Mouse (Mus musculus): ENCODE measurements around the gene Zbp1. TPM values are rescaled to one million over a fixed set of nuclear protein-coding genes. Genes with fewer than 3 reads are reported as not detected.

The Zbp1 gene
- polyA plus RNA-seq, 2 experiments: 0.33 to 0.69 TPM

DNA sequence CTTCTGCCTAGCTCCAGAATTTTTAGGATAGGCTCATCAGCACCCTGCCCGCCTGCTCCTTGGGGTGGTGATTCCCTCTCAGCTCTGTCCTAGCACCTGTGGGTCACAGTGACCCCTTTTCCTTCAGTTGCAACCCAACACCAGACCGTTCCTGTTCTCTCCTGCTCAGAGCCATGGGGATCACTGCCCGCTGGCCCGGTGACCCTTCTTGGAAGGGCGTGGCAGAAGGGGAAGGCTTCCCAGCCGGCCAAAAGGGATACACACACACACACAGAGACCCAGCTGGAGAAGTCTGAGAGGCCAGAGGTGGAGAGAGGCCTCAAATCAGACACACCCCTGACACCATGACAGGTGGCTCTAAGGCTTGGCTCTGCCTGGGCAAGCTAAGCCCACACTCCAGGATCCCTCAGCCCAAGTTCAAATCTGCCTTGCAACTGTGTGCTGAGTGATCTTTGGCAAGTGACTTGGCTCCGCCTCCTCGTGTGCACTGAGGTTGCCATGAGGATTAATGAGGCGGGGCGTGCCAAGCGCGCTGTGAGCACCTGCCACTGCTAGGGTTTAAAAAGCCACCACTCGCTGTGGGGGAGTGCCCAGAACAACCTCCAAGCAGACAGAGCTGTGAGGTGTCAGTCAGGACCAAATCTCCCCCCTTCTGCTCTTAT lies 45.9 kb upstream of the Zbp1 start:
- Histone ChIP-seq H3K9ac (ENCODE audit: low read depth, low read length, severe bottlenecking) (no peak overlapping the region), H3K4me2 (replicated peaks; ENCODE audit: low read depth, low read length, severe bottlenecking) (no peak overlapping the region), H3K9me3 (ENCODE audit: control insufficient read depth, low read length) (no peaks in the 10 kb centered on the region), H3K36me3 (ENCODE audit: control insufficient read depth, insufficient read depth, low read length) (no peaks in the 10 kb centered on the region), H3K27me3 (ENCODE audit: control insufficient read depth, insufficient read depth, low read length) (no peaks in the 10 kb centered on the region), H3K4me3 (replicated peaks; ENCODE audit: low read length) (no peak overlapping the region), H3K4me1 (ENCODE audit: control insufficient read depth, insufficient read depth, low read length) (peaks cover 61% of the 10 kb centered on the region), H3K27ac (replicated peaks; ENCODE audit: low read depth, low read length) (no peak overlapping the region)
- no peak for TF ChIP-seq POLR2A (IDR thresholded peaks at IDR 0.05; ENCODE audit: borderline replicate concordance, extremely low read depth, insufficient read depth, insufficient read length)
- peak; percentile 68 for DNase-seq (ENCODE audit: low spot score)
- 25% methylated on average over 11 of the region's 13 CpGs for WGBS
- 0 out of 2 replicates have a peak, but pooled peaks have one; percentile 2 for ATAC-seq (ENCODE audit: low FRiP score, low read depth)

DNA sequence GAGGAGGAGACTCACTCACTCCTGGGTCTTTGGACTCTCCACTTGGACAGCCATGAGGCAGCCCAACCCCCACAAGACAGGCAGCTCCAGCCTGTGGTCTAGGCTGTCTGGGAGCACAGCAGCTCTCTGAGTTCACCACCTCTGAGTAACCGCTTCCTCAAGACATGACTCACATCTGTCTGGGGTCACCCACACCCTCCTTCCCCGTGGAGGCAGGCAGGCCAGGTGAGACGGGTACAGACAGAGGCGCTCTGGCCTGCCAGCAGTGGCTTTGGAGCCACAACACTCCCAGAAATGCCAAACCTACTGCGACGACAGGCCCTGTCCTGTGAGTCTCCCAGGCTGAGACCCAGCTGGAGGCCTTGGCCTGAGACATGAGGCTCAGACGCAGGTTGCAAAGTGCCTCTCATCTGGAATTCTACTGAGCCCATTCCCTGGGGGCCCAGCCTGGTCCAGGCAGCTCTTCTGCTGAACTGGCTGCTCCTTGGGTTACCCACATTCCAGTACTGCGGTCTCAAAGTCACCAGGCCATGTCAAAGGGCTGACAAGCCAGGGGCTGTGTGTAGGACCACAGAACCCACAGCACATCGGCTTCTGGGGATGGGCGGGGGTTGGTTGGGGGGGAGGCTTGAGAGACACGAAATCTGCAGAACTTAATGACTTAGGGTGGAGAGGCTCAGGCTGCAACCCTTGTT lies 45.1 kb upstream of the Zbp1 start:
- Histone ChIP-seq H3K36me3 (ENCODE audit: control insufficient read depth, insufficient read depth, low read length) (no peaks in the 10 kb centered on the region), H3K4me3 (replicated peaks; ENCODE audit: low read length) (no peak overlapping the region), H3K27me3 (ENCODE audit: control insufficient read depth, insufficient read depth, low read length) (no peaks in the 10 kb centered on the region), H3K9ac (ENCODE audit: low read depth, low read length, severe bottlenecking) (no peak overlapping the region), H3K27ac (replicated peaks; ENCODE audit: low read depth, low read length) (no peak overlapping the region), H3K4me1 (ENCODE audit: control insufficient read depth, insufficient read depth, low read length) (peaks cover 60% of the 10 kb centered on the region), H3K4me2 (replicated peaks; ENCODE audit: low read depth, low read length, severe bottlenecking) (no peak overlapping the region), H3K9me3 (ENCODE audit: control insufficient read depth, low read length) (no peaks in the 10 kb centered on the region)
- no peak for DNase-seq (ENCODE audit: low spot score)
- no peak for ATAC-seq (ENCODE audit: low FRiP score, low read depth)
- no peak for TF ChIP-seq POLR2A (IDR thresholded peaks at IDR 0.05; ENCODE audit: borderline replicate concordance, extremely low read depth, insufficient read depth, insufficient read length)
- 57% methylated on average over 11 of the region's 11 CpGs for WGBS

DNA sequence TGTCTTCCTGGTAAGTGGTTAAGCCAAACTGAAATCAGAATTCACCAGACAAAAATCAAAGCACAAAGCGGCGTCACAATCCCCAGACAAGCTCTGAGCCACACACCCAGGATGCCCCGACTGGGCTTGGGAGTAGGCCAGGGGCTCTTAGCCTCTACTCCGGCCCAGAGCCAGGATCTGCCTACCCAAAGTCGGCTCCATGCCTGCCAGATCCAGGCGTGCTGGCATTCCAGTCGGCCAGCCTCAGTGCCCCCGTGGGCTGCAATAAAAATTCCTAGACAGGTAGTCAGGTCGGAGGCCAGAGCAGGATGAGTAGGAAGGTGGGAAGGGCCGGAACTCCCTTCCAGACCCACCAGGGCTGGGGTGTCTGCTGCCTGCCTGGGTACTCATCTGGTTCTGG lies 42.8 kb upstream of the Zbp1 start:
- 34% methylated on average over 10 of the region's 10 CpGs for WGBS
- TF ChIP-seq POLR2A (IDR thresholded peaks at IDR 0.05; ENCODE audit: borderline replicate concordance, extremely low read depth, insufficient read depth, insufficient read length): no peak
- peaks cover 64% of the 10 kb centered on the region for H3K4me1 ChIP-seq (ENCODE audit: control insufficient read depth, insufficient read depth, low read length)
- H3K9ac ChIP-seq (ENCODE audit: low read depth, low read length, severe bottlenecking): 0 out of 2 replicates have a peak overlapping the region, but pooled peaks have one; percentile 17
- no peaks in the 10 kb centered on the region for H3K9me3 ChIP-seq (ENCODE audit: control insufficient read depth, low read length)
- ATAC-seq (ENCODE audit: low FRiP score, low read depth): no peak
- no peak overlapping the region for H3K4me2 ChIP-seq (replicated peaks; ENCODE audit: low read depth, low read length, severe bottlenecking)
- H3K27ac ChIP-seq (replicated peaks; ENCODE audit: low read depth, low read length): no peak overlapping the region
- H3K4me3 ChIP-seq (replicated peaks; ENCODE audit: low read length): no peak overlapping the region
- no peak for DNase-seq (ENCODE audit: low spot score)
- no peaks in the 10 kb centered on the region for H3K36me3 ChIP-seq (ENCODE audit: control insufficient read depth, insufficient read depth, low read length)
- no peaks in the 10 kb centered on the region for H3K27me3 ChIP-seq (ENCODE audit: control insufficient read depth, insufficient read depth, low read length)

DNA sequence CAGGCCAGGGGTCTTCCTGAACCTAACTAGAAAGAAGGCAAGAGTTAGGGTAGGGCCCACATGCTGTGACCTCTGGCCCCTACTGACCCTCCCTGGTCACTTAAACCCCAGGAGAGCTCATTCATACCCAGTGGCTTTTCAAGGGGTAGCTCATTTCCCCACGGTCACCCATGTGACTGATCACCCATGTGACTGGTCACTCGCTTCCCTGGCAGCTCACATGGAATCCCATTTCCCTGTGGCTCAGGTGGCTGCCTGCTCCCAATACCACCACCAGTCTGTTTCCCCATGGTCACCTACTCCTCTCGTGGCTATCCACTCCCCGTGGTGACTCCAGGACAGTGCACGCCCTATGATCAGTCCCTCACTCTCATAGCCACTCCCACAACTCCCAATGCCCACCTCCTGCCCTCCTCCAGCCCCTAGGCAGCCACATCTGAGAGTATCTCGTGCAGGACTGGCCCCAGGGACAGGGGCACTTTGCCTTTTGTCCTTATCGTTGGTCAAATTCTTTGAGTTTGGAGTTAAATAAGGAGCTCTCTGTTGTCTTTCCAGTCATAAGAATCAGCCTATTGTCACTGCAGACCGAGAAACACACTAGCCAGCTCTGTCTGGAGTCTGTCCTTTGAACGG lies 39.9 kb upstream of the Zbp1 start:
- H3K36me3 ChIP-seq (ENCODE audit: control insufficient read depth, insufficient read depth, low read length): no peaks in the 10 kb centered on the region
- no peak overlapping the region for H3K9ac ChIP-seq (ENCODE audit: low read depth, low read length, severe bottlenecking)
- peaks cover 65% of the 10 kb centered on the region for H3K4me1 ChIP-seq (ENCODE audit: control insufficient read depth, insufficient read depth, low read length)
- H3K9me3 ChIP-seq (ENCODE audit: control insufficient read depth, low read length): no peaks in the 10 kb centered on the region
- no peak for TF ChIP-seq POLR2A (IDR thresholded peaks at IDR 0.05; ENCODE audit: borderline replicate concordance, extremely low read depth, insufficient read depth, insufficient read length)
- no peaks in the 10 kb centered on the region for H3K27me3 ChIP-seq (ENCODE audit: control insufficient read depth, insufficient read depth, low read length)
- H3K4me3 ChIP-seq (replicated peaks; ENCODE audit: low read length): no peak overlapping the region
- ATAC-seq (ENCODE audit: low FRiP score, low read depth) (no peak), DNase-seq (ENCODE audit: low spot score) (no peak)
- no peak overlapping the region for H3K27ac ChIP-seq (replicated peaks; ENCODE audit: low read depth, low read length)
- WGBS: 53% methylated on average over 9 of the region's 9 CpGs
- no peak overlapping the region for H3K4me2 ChIP-seq (replicated peaks; ENCODE audit: low read depth, low read length, severe bottlenecking)

DNA sequence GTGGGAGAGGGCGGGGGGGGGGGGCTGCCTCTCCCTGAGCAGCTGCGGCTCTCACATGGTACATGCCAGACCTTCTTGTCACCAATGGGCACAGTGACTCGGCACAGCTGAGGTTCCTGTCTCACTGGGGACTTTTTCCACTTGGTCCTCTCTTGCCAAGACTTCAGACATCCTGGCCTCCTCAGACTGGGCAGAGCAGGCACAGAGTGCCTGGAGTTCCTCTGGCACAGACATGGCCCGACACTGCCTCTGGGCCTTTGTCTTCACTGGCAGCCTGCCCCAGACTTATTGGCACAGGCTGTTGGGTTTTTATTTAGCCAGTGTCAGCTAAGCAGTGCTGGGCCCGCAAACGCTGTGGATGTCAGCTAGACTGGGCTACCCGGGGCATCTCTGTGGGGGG lies 38.9 kb upstream of the Zbp1 start:
- WGBS: 27% methylated on average over 6 of the region's 7 CpGs
- DNase-seq (ENCODE audit: low spot score) (no peak), ATAC-seq (ENCODE audit: low FRiP score, low read depth) (no peak)
- H3K4me1 ChIP-seq (ENCODE audit: control insufficient read depth, insufficient read depth, low read length): peaks cover 72% of the 10 kb centered on the region
- no peak overlapping the region for H3K9ac ChIP-seq (ENCODE audit: low read depth, low read length, severe bottlenecking)
- H3K36me3 ChIP-seq (ENCODE audit: control insufficient read depth, insufficient read depth, low read length): no peaks in the 10 kb centered on the region
- TF ChIP-seq POLR2A (IDR thresholded peaks at IDR 0.05; ENCODE audit: borderline replicate concordance, extremely low read depth, insufficient read depth, insufficient read length): no peak
- H3K27ac ChIP-seq (replicated peaks; ENCODE audit: low read depth, low read length): 0 out of 2 replicates have a peak overlapping the region, but pooled peaks have one; percentile 2
- no peak overlapping the region for H3K4me3 ChIP-seq (replicated peaks; ENCODE audit: low read length)
- H3K9me3 ChIP-seq (ENCODE audit: control insufficient read depth, low read length): no peaks in the 10 kb centered on the region
- H3K27me3 ChIP-seq (ENCODE audit: control insufficient read depth, insufficient read depth, low read length): no peaks in the 10 kb centered on the region
- H3K4me2 ChIP-seq (replicated peaks; ENCODE audit: low read depth, low read length, severe bottlenecking): no peak overlapping the region
